Mouse (Mus musculus): ENCODE measurements at regions not wholly inside any gene's neighbourhood (a gene's known extent, or its start where the extent isn't known, plus 50 kb on each side); places are given as distances from the start of the nearest gene placed in this dataset.

DNA sequence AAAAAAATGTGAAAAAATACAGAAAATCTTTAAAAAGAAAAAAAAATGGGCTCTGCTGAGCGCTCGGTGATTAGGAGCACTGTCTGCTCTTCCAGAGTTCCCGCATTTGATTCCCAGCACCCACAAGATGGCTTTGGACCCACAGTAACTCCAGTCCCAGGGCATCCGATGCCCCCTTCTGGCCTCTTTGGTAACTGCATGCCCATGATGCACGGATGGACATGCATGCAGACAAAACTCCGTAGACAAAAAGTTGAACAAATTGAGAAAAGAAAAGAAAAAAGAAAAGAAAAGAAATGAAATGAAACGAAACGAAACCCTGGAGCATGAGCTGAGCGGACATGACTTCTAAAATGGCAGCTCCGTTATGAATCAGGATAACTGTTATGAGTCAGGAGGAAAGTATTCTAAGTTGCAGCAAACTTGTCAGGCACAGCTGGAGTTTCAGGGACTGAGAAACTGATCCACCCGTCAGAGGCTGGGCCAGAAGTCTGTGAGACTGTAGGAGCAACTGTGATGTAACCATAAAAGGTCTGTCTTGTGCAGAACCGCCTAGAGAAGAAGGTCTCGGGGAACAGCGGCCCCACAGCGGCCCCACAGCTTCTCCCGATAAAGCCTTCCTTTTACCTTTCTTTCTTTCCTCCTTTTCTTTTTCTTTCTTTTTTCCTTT, 102.3 kb upstream of the Ubr2 start:
- no peak for ATAC-seq (replicated peaks; ENCODE audit: low FRiP score, poor library complexity, severe bottlenecking)

DNA sequence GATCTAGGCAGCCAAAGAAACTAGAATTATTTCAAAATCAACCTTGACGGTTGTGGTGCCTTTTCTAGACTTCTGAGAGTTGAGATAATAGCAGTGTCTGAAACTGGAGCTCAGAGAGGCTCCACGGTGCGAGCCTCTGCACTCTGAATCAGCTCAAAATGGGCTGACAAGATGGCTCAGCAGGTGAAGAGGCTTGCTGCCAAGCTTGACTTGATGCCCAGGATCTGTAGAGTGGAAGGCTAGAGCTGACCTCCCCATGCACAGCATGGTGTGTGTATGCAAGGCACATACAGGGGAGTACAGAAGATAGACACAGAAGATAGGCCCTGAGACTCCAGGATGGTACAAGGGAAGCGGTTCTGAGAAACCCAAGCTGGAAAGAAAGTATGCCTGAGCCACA, 100.5 kb upstream of the Ubr2 start:
- no peak for ATAC-seq (replicated peaks; ENCODE audit: low FRiP score, poor library complexity, severe bottlenecking)

DNA sequence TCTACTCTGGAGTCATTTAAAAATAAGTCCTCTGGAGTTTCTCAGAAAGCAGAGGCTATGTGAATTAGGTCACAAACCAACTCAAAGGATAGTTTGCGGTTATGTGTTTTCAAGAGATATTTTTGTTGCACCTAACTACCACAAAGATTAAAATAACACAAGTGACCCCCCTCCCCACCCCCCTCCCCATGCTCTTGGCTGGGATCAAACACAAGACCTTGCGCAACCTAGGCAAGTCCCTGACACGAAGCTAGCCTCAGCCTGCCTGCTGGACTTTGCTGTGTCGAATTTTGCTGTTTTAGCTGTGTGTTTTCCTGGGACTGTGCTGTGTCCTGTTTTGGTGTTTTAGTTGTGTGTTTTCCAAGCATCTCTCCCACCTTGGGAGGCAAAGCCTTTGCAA, 94.0 kb upstream of the Ubr2 start:
- no peak for ATAC-seq (replicated peaks; ENCODE audit: low FRiP score, poor library complexity, severe bottlenecking)

DNA sequence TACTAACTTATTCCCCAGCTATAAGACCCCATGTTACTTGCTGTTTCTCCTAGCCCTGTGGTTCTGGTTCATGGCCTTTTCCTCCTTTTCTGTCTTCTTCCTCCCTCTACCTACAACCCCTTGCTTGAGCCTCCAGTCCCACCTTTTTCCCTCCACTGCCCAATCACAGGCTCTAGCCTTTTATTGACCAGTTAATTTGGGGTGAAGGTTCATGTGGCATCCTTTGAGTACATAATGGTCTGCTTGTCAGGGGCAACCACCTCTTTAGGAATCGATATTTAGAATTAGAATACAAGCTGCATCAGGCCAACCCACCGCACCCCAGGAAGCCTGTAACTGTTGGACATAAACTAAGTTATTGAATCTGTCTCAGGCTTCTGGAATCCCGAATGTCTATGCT, 84.8 kb upstream of the Ubr2 start:
- no peak for ATAC-seq (replicated peaks; ENCODE audit: low FRiP score, poor library complexity, severe bottlenecking)

DNA sequence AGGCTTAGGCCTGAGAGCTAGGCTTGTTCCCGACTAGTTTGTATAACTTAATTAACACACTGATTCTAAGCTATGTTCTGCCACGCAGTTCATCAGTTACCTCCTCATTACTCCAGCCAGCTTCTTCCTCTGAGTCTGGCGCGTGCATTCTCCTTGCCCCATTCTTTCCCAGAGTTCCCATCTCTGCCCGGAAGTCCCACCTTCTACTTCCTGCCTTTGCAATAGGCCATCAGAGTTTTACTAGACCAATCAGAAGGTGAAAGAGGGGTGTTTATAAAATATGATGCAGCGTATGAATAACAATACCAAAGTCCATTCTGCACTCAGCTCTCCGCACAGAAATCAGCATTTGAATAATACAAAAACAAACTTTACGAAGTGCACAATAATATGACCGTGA, 81.7 kb upstream of the Ubr2 start:
- ATAC-seq (replicated peaks; ENCODE audit: low FRiP score, poor library complexity, severe bottlenecking) = no peak

DNA sequence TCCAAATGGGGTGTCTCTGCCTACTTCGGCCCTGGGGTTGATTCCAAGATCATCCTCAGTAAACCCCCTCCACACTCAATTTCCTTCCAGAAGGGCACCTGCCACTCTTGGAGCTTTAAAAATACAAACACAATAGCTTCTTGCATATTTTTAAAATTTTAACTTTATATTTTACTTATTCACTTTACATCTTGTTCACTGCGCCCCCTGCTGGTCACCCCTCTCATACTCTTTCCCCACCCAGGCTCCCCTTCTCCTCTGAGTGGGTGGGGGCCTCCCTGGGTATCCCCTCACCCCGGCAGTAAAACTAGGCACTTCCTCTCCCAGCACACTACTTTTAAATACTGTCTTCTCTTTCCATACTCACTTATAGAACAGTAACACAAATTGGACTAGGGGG, 79.4 kb upstream of the Ubr2 start:
- no peak for ATAC-seq (replicated peaks; ENCODE audit: low FRiP score, poor library complexity, severe bottlenecking)

DNA sequence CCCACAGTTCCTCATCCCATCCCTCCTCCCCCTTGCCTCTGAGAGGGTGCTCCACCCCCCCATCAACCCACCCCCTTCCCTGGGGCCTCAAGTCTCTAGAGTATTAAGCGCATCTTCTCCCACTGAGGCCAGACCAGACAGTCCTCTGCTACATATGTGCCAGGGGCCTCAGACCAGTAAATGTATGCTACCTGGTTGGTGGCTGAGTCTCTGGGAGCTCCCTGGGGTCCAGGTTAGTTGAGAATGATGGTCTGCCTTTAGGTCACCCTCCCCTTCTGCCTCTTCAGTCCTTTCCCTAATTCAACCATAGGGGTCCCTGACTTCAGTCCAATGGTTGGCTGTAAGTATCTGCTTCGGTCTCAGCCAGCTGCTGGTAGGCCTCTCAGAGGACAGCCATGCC, 58.9 kb upstream of the Ubr2 start:
- ATAC-seq (replicated peaks; ENCODE audit: low FRiP score, poor library complexity, severe bottlenecking) = no peak

DNA sequence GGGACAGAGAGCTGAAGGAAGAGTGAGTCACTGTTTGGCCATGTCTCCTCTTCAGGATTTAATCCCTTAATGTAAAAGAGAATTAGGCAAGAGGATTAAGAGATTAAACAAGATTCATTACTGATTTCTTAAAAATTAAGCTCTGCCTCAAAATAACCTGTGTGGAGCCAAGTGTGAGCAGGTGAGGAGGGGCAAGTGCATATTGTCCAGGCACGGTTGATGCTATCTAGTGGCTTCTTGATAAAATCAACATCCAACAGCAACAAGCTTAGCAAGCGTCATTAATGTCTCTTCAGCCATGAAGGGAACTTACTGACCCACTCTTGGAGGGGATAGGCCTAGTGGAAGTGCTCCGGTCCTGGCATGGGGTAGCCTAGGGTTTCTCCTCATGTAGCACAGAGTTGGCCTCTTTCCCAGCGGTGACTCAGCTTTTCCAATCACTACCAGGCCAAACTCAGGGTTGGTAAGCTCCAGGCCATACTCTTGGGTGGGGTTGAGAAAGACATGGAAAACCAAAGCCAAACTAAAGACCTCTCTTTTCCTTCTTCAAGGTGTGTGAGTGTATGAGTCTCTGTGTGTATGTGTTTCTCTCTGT, 55.0 kb upstream of the Ubr2 start:
- ATAC-seq (replicated peaks; ENCODE audit: low FRiP score, poor library complexity, severe bottlenecking) = no peak

DNA sequence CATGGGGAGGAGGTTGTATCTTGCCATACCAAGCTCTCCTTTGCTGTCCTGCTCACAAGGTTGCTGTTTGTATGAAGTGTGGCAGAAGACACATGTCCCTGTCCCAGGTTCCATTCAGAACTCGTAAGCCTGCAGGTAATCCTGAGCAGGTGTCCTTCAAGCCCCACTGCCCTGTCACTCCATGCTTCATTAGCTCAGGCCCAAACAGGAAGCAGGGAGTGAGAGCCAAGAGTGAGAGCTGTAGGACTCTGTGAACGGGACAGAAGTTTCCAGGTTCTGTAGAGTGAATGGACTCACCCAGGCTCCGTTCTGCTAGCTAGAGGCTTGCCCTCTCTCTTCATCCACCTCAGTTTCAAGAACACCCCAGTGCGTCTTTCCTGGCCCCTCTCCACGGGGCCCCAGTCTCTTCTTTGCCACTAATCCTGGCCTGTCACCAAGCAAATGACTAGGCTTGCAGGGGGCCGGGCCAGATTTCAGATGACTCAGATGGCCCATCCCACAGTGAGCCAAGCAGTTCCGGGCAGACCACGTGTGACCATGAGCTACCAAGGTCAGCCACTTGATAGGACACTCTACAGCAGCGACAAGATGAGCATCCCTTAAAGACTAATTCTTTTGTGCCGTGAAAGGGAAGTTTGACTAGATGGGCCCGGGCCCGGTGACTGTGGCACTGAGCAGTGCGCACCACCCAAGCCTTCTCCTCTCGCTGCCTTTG, 54.4 kb upstream of the Ubr2 start:
- ATAC-seq (replicated peaks; ENCODE audit: low FRiP score, poor library complexity, severe bottlenecking) = no peak

DNA sequence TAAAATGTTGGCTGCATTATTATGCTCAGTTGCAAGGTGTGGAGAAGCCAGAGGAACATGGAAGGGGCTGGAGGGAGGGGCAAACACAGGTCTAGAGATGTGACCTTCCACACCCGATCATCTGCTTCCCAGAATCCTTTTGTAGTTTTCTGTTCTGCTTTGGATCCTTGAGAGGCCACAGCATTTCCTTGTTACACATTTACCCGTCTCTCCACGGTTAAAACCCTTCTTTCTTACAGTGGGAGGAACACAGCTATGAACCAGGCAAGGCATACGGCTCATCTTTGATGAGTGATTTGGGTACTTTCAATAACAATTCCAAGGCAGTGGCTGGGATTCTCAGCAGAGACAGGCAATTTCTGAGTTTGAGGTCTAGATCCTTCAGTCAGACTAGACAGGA, 53.6 kb upstream of the Ubr2 start:
- no peak for ATAC-seq (replicated peaks; ENCODE audit: low FRiP score, poor library complexity, severe bottlenecking)

DNA sequence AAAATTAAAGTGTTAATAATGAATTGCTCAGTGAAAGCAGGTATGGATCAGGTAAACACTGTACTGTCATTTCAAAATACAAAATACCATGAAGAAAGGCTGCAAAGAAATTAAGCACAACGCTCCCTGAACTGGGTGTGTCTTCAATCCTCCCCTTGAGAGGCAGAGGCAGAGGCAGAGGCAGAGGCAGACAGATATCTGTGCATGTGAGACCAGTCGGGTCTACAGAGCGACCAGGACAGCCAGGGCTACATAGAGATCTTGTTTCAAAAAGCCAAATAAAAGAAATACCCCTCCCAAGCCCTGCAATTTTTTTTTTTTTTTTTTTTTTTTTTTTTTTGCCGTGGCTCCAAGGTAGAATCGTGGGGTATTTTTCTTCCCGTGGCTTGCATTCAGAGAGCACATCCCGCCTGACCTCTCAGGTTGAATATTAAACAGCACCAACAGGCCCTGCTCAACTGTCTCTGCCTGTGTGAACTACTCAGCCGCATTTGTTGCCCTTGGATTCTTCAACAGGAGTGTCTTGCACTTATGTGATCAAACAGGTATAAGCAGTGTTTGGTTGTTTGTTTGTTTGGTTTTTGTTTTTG, 50.8 kb upstream of the Ubr2 start:
- no peak for ATAC-seq (replicated peaks; ENCODE audit: low FRiP score, poor library complexity, severe bottlenecking)
